Mouse (Mus musculus) frontal cortex, postnatal 25 days (tissue): Measurements from ENCODE around the gene Iqschfp.

ENCODE experiments used
- DNase-seq, 2 experiments: peaks; one replicate each; pipeline ENCODE4 v3.0.0; 2022; ENCODE audit warnings: low spot score in 2 of 2

Iqschfp gene

DNA sequence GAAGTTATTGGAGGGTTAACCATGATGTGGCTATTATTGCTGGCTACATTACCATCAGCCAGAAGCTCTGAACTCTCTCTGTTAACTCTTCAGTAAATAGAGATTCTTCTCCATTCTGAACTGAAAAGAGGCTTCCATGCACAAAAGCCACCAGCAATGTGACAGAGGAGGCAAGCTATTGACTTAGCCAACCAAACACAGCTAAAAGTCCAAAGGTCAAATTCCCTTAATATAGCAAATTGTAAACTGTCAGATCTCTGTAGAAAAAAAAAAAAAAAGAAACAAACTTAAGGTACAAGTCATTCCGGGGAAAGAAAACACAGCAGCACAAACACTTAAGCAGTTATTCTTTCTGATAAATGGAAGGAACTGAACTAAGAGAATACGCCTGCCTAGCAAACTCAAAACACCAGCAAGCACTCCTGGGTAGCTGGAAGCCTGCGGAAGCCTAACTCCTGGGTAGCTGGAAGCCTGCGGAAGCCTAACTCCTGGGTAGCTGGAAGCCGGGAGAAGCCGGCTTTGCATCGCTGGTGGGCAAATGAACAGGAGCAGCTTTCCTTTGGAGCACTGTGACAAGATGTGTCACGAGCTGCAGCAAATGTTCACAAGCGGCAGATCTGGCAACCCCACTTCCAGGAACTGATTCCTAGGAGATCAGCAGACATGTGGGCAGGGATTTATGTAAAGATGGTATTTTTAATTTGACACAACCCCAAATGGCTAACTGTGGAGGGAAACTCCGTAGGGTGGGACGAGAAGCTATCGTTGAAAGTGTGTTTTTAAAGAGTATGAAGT lies 701.2 kb downstream of the Iqschfp start:
- DNase-seq, result no peak

DNA sequence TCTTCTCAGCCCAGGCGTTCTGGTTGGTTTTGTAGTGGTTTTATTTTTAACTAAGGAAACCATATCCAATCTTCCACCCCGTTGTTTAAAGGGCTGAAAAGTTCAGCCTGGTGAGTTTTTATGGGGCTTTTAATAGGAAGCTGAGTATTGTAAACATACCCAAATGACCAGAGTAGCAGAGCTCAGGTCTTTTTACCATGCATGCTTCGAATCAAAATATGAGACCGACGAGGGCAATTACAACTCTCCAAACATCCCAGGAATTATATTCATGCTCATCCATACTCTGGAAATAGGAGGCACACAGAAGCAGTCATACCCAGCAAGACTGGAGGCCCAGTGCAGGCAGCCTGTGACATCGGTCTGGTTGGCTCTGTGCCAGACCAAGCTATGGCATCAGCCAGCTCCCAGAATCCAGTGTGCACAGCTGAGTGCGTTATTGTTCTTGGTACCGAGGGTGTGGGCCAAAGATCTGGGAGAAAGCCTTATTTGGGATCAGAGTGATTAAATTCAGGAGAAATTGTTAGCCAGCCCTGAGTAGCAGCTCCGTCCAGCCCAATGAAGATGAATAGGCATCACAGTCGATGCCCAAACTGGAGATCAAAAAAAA lies 703.4 kb downstream of the Iqschfp start:
- no peak for DNase-seq

DNA sequence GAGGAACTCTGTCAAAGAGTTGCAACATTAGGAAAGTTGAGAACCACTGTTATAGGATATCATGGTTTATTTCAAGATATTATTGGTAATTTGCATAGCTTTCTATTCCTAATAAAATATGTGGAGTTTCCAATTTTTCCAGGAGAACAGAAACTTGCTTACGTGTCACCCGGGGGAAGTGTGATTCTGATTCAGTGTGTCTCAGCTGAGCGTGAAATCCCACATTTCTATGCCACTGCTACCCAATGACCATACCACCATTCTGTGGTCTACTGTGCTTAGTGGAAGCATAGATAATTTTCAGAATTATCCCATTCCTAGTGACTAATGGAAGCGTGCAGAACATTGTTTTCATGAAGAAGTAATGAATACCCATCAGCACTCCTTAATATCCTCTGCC lies 704.9 kb downstream of the Iqschfp start:
- DNase-seq, result no peak

DNA sequence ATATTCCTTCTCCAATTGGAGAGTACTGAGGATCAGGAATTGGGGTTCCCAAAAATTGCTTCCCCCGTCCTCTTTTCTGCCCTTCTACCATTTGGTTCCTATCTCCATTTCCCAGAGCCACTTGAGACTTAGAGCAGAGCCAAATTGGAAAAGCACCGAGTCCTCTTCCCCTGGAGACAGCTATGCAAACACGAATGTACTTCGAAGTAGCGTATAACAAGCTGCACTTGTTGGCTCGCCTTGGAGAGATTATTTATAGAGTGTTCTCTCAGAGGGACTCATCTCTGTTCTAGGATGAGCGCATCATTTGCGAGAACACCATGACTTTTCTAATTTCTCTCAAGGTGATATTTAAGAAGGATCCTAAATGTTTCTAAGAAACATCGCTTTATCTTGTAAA lies 710.9 kb downstream of the Iqschfp start:
- DNase-seq, result no peak

DNA sequence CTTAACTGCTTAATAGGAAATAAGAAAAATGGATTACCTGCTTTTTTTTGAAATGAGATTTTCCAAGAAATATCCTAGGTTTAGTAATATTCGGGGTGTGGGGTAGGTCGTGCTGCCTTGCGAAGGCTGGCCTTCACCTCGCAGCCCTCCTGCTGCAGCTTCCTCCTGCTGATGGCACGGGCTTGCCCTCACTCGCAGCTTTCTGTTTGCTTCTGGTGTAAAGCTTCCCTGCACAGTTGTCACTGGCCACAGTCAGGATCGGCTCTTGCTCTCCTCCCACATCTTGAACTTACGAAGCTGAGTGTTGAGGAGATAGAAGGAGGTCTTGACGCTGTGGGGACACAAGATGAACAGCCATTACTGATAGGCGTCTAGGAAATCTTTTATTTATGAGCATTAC lies 712.4 kb downstream of the Iqschfp start:
- DNase-seq, result no peak

DNA sequence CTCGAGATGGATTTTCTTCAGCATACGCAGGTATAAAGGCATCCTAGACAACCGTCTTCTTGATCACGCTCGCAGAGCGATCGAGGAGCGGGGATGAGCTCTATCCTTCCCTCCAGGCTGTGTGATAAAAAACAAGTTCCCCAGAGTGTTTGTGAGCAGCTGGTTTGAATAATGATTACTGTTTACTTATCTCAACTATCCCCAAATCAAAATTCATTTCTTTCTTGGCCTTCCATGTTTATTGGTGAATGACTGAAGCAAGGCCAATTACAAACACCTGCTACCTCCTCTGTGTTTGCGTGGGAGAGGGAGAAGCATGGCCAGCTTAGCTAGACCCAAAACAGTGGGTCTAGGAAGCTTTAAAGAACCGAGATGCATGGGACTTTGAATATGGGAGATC lies 712.9 kb downstream of the Iqschfp start:
- DNase-seq, result no peak

DNA sequence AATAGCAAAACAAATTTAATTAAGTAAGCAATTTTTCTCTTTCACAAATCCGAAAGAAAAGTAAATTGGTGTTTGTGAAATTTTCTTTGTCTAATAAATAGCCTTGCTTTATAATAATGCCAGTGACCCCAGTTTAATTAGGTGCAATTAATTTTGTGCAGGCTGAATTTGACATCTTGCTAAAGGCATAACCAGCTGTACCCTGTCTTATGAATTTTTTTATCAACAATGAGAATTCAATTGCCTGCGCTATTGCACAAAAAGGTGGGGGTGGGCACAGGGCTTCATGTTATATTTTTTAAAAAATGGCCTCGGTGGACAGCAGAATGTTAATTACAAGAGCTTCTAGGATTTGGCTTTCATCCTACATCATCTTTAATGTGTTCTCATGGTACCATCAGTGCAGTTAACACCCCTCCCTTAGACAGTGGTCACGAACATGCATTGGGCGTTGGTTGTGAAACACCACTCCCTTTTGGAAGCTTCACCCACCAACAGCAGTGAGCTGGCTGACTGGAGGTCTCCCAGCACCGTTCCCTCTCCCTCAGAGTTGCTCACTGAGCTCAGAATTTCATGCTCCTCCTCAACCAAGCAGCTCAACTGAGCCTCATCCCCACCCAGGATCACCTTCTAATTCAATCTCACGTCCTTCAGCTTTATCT lies 714.0 kb downstream of the Iqschfp start:
- DNase-seq, result no peak

DNA sequence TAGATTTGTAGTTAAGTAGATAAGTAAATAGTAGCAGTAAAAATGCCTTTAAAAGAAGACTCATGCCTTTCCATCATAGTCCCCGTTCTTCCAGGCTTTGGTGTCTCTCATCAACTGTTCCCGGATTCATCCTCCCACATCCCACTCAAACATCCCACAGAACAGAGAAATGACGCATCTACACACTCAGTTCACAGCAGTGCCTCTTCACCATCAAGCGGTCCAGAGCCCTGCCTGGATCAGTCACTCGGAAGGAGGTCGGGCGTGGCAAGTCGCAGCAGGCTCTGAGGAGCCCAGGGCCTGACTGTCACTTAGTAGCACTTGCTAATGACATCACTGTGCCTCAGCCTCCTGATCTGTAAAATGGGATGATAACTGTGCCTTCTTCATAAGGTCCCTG lies 714.7 kb downstream of the Iqschfp start:
- DNase-seq, result no peak

DNA sequence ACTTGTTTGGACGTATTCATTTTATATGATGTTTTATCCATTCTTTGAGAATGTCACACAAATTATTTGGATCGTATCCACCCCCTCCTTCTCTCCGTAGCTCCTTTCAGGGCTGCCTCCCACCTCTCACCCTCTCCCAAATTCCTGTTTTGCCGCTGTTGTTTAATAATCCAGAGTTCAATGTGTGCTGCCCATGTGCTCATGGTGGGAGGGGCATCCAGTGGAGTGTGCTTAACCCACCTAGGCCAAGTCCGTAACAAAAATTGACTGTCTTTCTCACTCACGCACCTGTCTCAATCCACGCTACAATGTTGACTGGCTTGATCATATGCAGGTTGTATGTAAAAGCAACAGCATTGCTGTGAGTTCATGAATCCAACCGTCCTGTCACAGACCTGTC lies 715.3 kb downstream of the Iqschfp start:
- no peak for DNase-seq

DNA sequence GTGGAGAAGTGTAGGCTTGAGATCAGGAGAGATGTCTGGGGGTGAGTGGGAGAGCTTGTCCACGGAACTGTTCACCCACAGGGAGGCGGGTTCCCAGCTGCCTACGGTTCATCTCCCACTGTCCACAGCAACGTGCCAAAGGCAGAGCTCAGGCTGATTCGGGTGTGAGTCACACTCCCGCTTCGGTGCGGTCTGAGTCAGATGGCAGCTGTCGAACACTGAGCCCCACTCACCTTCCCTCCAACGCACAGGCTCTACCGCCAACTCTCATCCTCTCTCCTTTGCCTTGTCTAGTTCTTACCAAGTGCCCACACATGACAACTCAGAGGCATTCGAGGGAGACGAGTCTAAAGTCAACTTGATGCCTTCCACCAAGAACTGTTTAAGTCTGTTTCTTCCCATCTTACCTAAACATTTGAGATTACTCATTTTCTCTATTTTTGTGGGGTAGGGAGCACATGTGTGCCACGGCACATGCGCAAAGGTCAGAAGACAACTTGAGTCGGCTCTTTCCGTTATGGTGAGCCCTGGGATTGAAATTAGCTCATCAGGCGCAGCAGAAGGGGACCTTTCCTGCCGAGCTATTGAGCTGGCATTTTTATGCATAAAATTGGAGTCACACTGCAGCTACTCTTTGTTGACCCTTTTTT lies 716.9 kb downstream of the Iqschfp start:
- DNase-seq, result peak in 1 of 2 experiments; percentile 74

DNA sequence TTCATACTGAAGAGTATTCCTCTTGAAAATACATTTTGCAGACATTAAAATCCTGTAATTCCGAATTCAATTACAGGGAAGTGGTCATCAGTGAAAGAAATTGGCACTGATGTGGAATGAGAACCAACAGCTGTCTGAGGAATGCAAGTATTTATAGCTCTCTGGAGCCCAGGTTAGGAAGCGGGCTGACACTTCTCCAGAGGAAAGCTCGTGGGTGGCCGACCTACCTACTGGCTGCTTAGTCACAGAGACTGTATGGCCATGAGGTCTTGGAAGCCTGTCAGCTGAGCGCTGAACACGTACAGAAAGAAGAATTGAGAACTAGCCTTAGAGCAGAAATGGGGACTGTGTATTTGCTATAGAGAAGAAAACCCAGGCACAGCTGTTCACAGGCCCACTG lies 718.0 kb downstream of the Iqschfp start:
- no peak for DNase-seq

DNA sequence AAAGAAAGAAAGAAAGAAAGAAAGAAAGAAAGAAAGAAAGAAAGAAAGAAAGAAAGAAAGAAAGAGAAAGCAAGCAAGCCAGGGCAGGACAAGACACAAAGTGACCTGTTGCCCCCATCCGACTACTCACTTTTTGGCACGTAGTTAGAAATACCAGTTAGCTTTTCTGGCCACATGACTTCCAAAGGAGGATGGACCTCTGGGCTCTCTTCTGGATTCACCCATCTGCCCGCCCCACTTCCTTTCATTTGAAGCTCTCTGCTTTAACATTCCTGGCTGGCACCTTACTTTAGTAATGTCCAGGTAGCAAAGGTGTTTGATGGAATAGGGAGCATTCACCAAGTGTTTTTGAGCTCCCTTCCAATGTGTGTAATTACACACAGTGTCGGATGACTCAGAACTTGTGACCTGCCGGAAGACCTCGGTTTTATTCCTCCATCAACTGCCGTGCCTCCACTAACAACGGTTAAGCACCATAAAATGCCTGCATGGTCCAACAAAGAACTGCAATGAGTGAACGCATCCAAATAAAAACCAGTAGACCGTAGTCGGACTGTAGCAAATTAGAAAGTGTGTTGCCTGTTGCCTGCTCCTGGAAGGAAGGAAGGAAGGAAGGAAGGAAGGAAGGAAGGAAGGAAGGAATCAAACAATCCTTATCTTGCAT lies 718.7 kb downstream of the Iqschfp start:
- DNase-seq, result no peak

DNA sequence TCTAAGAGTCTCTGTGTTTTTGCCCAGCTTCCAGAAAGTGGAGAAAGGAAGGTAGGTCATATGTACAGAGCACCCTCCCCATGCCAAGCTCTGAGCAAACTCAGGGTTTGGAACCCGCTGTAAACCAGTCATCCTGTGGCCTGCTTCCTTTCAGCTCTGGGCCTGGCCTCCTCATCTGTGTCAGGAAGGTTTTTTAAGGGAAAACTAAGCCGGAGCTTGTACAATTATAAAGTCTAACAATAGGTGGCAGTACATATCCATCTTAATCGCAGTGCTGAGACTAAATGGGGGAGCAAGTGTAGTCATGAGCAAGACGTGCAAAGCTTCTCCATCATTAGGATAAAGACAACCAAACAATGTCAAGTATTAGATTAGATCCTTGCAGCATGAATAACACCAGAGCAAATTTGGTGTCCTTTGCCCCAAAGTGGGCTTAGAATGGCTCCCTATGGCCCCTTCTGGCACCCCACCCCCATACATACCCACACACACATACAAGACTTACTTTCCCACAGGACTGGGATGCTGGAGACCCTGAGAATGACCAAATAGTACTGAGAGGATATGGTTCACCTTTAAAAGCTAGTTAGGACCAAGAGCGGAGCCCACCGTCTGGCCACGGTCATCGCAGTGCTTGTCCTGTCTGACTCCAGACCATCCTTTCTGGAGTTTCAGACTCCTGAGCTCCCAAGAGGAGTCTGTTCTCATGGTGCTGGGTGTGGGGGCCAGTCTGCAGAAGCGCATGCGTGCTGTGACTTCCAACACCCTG lies 723.2 kb downstream of the Iqschfp start:
- no peak for DNase-seq

DNA sequence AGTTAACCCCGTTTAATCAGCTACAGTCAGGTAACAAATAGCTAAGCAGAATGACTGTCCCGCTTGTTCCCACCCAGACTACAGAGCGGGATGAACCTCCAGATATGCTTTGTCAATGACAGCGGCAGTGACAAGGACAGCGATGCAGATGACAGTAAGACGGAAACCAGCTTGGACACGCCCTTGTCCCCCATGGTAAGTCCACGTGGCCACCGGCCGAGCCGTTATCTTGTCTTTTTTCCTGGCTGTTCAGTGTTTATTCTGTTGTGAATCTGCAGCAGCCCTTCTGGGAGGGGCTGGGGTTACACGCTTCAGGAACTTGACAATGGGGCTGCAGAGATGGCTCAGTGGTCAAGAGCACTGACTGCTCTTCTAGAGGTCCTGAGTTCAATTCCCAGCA lies 724.3 kb downstream of the Iqschfp start:
- no peak for DNase-seq

DNA sequence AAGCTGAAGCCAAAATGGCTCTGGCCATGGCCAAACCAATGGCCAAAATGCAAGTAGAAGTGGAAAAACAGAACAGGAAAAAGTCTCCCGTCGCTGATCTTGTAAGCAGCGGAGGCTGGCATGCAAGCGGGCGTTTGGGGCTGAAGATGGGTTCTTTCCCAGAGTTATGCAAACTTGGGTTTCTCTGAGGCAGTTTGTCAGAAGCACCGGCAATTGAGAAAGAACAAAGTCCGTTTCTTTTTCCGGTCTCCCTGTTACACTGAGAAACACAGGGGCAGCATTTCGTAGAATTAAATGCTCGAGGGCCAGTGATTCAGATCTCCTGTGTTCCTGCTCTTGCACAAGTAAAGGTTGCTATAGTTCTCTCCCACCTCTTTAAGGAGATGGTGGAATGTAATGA lies 725.7 kb downstream of the Iqschfp start:
- no peak for DNase-seq

DNA sequence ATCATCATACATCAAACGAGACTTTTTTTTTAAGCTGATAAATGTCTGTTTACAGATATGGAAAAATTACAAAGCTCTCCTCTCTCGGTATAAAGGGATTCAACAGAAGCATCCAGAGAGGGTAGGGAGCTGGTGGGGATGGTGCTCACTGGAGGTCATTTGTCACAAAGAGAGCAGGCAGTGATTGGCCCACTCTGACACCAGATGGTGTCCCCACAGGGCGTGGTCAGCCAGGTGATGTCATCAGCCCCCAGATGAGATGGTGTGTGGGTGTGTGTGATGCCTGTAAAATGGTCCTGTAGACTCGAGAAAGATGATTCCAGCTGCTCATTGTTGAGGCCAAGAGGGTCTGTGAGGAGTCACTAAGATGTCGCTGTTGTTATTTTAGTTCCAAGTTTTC lies 727.1 kb downstream of the Iqschfp start:
- no peak for DNase-seq

DNA sequence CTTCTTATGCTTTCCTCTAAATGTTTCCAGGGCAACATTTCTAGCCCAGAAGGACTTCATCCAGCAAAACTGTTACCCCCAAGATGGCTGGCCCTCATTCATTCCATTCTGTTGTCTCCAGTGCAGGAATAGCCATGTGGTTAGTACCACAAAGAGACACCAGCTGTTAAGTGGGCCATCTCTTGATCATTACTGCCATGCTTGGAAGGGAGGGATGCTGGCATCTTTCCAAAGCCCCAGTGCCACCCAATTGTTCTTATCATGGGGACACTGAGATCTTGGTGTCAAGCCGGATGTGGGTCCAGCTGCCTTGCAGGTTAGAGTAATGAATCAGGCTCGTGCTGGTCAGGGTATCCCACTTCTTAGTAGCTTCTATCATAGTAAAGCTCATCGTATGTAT lies 729.9 kb downstream of the Iqschfp start:
- no peak for DNase-seq

DNA sequence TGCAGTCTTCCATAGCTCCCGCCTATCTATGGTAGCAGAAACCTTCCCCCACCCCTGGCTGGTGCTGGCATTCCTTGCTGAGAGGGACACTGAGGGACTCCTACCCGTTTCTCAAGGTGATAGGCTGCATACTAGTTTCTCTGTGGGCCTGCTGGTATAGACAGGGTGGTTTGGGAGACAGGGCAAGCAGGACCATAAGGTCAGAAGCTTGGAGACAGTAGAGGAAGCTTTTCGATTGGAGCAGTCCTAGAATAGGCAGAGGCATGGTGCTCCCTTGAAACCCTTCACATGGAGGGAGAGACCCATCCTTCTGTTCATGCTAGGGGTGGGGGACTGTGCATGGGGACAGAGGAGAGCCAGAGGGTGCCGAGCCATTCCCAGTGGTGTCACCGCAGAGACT lies 731.0 kb downstream of the Iqschfp start:
- DNase-seq, result no peak

DNA sequence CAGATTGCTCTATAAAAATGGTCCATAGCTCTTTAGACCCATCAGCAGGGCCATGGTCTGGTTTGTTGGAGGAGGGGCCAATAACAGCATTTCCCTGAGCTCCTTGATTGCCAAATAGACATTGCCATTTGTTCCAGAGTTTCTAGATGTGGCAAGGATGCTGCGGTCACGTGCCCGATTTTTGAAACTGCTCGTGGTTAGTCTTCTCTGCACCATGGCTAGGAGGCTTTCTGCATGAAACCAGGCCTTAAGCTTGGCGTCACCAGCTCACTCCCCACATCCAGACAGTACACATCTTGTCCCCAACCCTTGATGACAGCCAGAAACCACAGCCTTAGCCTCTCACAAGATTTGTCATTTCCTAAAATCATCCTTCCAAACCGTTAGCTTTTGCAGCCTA lies 732.4 kb downstream of the Iqschfp start:
- no peak for DNase-seq

DNA sequence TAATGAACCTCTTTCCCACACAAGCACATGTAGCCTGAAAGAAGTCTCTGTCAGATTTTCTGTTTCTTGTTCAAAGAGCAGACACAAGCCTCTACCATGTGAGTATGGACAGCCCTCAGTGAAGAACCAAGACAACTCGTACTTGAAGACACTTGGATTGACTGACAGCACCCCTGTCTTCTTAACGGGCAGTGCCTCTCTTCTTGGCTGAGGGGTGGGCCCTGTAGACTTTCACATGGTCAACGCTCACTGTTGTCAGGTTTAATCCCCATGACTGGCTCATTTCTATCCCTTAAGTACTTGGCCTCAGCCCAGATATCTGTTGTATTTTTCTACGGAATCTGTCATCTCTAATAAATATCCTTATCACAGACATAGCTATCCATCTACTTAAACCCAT lies 738.2 kb downstream of the Iqschfp start:
- no peak for DNase-seq

DNA sequence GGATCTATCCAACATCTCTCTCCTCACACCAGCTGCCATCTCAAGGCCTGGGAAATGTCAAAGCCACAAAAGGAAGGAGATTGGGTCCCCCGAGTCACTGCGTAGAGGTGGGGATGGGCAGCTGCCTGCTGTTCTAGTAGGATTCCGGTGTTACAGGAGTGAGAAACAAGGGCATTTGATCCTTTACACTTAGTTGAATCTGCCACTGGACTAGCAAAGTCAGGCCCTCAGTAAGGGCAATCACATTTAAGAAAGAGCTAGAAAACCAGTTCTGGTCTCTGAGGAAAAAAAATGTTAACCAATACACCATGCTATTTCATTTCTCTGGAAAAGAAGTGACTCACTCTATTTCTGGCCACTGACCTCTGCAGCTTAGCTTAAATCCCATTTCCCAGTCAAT lies 738.8 kb downstream of the Iqschfp start:
- DNase-seq, result no peak
